Mouse (Mus musculus): Measurements from ENCODE around the gene Gm5152. TPM values are rescaled to one million over a fixed set of nuclear protein-coding genes. Genes with fewer than 3 reads are reported as not detected.
"Not testable (repeated sequence)": the region's sequence is repeated elsewhere in the genome, so short reads cannot be mapped to it uniquely, and the experiment has no call there.

The Gm5152 gene
- not detected for total RNA-seq (2022)

GRCm38 (mm10) chr5:10246426-10246825, at the start of gene Gm5152:
Gene Gm5152, minus strand, starts transcription at chr5:10246526.
- not testable (repeated sequence) for DNase-seq (ENCODE audit: low spot score in 2 of 2)

GRCm38 (mm10) chr5:10254768-10255167, 8.4 kb upstream of the Gm5152 start:
- DNase-seq (ENCODE audit: low spot score in 2 of 2), result not testable (repeated sequence)

GRCm38 (mm10) chr5:10245770-10246169, 556 bp downstream of the Gm5152 start:
- DNase-seq (ENCODE audit: low spot score in 2 of 2), result not testable (repeated sequence)

- not testable (repeated sequence) for DNase-seq (ENCODE audit: low spot score in 2 of 2)
These were observed 5.9 kb downstream of the Gm5152 start for GRCm38 (mm10) chr5:10240436-10240835.

- no peak for DNase-seq (ENCODE audit: low spot score in 2 of 2)
These were observed 26.0 kb downstream of the Gm5152 start for GRCm38 (mm10) chr5:10220317-10220716.

GRCm38 (mm10) chr5:10203067-10203466, 43.3 kb downstream of the Gm5152 start:
- DNase-seq (ENCODE audit: low spot score in 2 of 2), result no peak

- DNase-seq (ENCODE audit: low spot score in 2 of 2), result no peak
These were observed 49.4 kb downstream of the Gm5152 start for GRCm38 (mm10) chr5:10196880-10197279.
